Mouse (Mus musculus) 416B (cell line): Measurements from ENCODE around the gene Sp7.

Experiments
- DNase-seq: peaks from one replicate; pipeline ENCODE4 v3.0.0; 2011; ENCODE audit warnings: low read depth

The Sp7 gene

GRCm38 (mm10) chr15:102366733-102367344 lies at the start of gene Sp7:
Gene Sp7, minus strand, starts transcription at chr15:102367182.
- DNase-seq, result peak; percentile 46

- no peak for DNase-seq
Measured at GRCm38 (mm10) chr15:102413687-102414086, 46.7 kb upstream of the Sp7 start.

- no peak for DNase-seq
Measured at GRCm38 (mm10) chr15:102411077-102411476, 44.1 kb upstream of the Sp7 start.

GRCm38 (mm10) chr15:102409286-102409685 lies 42.3 kb upstream of the Sp7 start:
- DNase-seq, result no peak

- no peak for DNase-seq
Measured at GRCm38 (mm10) chr15:102408558-102409130, 41.7 kb upstream of the Sp7 start.

- no peak for DNase-seq
Measured at GRCm38 (mm10) chr15:102407681-102408557, 40.9 kb upstream of the Sp7 start.

- no peak for DNase-seq
Measured at GRCm38 (mm10) chr15:102406912-102407580, 40.1 kb upstream of the Sp7 start.

- peak; percentile 86 for DNase-seq
Measured at GRCm38 (mm10) chr15:102406196-102406911, 39.4 kb upstream of the Sp7 start.

GRCm38 (mm10) chr15:102405489-102406195 lies 38.7 kb upstream of the Sp7 start, which contains the start of gene Sp1:
Gene Sp1, plus strand, starts transcription at chr15:102406143.
- DNase-seq, result peak; percentile 100

GRCm38 (mm10) chr15:102404608-102405488 lies 37.9 kb upstream of the Sp7 start:
- DNase-seq, result no peak

GRCm38 (mm10) chr15:102402210-102402609 lies 35.2 kb upstream of the Sp7 start:
- DNase-seq, result no peak

GRCm38 (mm10) chr15:102401278-102401677 lies 34.3 kb upstream of the Sp7 start:
- no peak for DNase-seq

- DNase-seq, result no peak
Measured at GRCm38 (mm10) chr15:102400476-102401045, 33.6 kb upstream of the Sp7 start.

GRCm38 (mm10) chr15:102399229-102400221 lies 32.5 kb upstream of the Sp7 start:
- peak; percentile 89 for DNase-seq

- no peak for DNase-seq
Measured at GRCm38 (mm10) chr15:102398629-102399028, 31.6 kb upstream of the Sp7 start.

GRCm38 (mm10) chr15:102395061-102395460 lies 28.1 kb upstream of the Sp7 start:
- DNase-seq, result peak; percentile 61

GRCm38 (mm10) chr15:102393584-102394014 lies 26.6 kb upstream of the Sp7 start:
- peak; percentile 55 for DNase-seq

GRCm38 (mm10) chr15:102392520-102392919 lies 25.5 kb upstream of the Sp7 start:
- no peak for DNase-seq
